Mouse (Mus musculus): ENCODE measurements around the gene Syk.

Gene Syk

DNA sequence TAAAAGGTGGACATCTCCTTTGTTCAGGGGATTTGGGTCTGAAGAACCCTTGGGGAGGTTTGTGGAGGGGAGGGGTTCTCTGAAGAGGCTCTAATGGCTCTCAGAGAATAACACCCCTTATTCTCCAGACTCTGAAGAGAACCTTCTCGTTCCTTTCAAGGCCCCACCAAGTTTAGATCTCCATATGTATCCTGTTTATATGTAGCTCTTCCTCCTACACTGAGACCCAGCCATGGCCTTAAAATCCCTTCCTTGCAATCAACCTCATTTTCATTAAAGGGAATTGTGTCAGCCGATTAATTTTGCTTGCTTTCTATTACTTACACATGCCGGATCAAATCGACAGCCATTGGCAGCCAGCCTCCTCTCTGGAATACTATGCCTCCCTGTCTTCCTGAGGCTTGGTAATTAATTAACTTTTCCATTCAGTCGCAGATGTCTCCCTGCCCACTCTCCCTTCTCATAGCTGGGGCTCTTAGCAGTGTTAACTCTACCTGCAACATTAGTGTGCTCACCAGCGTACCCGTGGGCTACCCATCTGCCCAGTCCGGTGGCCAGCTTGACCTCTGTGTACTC, 13.7 kb upstream of the Syk start:
- DNase-seq (ENCODE audit: low spot score in 2 of 2), result no peak

DNA sequence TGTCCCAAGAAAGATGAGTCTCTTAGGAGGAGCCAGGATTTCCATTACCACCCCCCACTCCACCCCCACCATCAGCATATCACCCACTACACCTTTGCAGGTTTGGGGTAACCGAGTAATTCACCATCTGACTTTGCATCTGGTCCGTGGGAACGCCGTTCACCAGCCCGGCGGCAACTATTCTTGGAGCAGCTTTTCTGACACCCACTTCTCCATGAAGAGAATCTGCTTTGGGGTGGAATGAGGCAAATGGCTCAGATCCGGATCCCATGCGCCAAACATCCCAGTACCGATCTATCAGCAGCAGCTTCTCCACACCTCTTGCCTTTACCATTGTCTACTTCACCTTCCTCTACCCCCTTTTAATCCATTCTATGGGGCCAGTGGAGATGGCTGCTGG, 12.7 kb upstream of the Syk start:
- DNase-seq (ENCODE audit: low spot score in 2 of 2), result peak; percentile 58 to 79

DNA sequence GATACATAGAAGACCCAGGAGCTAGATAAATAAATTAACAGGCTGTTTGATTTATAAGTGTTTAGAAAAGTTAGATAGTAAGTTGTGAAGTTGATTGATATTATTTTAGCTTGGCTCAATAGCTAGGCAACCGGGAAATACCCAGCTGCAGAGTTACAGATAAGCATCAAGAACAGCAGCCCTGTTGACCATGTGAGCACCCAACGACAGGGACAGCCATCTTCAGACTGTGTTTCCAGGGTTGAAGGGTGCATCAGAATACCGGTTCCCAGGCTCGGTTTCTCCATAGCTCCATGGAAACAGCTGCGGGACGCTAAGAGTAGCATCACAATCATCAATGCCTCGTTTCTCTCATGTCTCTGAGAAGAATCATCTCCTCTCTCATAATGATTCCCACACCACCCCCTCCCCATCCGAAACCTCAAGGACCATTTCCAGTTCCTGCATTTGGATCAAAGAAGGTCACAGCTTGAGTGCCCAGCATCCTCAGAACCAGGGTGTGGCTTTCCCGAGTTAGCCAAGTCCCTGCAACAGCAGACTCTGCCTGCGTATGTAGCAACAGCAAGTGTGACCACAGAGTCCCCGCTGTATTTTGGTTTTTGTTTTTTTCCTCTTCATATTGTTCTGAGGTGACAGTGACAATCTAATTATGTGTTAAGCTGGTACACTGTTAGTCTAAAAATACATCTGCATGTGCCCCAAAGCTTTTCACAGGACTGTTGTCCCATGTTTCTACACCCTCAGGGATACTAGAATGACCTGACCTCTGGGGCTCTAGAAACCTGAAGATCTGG, 11.2 kb upstream of the Syk start:
- no peak for DNase-seq (ENCODE audit: low spot score in 2 of 2)

DNA sequence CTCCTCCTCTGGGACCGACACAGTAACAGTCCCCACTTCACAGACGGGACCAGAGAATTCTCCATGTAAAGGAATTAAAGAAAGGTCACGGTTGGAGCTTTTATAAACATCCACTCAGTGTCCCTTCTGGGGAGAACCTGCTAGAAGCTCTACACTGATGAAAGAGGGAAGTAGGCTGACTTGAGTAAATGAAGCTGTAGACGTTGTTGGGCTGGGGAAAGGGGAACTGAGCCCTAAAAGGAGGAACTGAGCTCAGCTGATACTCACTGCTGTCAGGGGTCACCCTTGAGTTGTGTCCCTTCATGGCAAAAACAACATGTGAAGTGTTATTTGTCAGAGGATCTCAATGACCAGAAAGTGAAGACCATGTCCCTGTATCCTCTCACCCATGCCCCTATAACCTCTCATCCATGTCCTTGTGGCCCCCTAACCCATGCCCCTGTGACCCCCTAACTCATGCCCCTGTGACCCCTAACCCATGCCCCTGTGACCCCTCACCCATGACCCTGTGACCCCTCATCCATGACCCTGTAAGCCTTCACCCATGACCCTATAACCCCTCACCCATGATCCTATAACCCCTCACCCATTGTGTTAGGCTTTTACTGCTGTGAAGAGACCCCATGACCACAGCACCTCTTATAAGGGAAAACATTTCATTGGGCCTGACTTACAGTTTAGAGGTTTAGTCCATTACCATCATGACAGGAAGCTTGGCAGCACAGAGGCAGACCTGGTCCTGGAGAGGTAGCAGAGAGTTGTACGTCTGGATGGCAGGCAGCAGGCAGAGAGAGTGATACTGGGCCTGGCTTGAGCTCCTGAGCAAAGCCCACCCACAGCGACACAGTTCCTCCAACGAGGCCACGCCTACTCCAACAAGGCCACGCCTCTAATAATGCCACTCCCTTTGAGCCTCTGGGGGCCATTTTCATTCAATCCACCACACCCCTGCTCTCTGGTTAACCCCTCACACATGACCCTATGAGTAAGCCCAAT, 10.2 kb upstream of the Syk start:
- DNase-seq (ENCODE audit: low spot score in 2 of 2), result no peak

DNA sequence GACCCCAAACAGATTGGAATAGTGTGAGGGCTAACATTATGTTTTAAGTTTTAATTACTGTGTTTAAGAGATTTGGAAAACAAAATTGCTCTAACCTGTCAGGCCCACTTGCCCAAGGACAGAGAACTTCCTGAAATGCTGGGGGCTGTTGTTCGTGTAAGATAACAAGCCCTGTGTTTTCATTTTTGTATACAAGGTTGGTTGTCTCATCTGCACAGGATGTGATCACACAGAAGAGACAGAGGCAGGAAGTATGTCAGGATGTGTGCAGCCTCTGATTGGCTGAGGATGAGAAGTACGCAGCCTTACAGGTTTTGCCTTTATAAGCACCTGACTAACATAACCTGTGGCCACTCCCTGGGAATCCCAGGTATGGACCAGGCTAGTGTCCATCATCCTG, 8.7 kb upstream of the Syk start:
- DNase-seq (ENCODE audit: low spot score in 2 of 2), result no peak

DNA sequence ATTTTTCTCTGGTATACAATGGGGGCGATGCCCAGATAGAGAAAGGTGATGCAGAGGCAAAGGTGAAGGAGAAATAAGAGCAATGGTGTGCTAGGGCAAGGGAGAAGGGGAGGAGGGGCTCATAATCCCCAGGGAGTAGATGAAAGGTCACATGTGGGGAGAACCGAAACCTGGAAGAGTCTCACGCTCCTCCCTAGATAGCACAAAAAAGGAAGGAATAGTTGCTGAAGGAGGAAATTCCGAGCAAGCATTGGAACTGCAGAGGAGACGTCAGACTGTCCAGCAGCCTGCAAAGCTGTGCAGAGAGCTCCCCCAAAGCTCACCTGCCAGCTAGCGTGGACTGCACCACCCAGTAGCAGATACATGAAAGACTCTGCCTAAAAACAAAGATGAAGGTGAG, 7.5 kb upstream of the Syk start:
- DNase-seq (ENCODE audit: low spot score in 2 of 2), result no peak

DNA sequence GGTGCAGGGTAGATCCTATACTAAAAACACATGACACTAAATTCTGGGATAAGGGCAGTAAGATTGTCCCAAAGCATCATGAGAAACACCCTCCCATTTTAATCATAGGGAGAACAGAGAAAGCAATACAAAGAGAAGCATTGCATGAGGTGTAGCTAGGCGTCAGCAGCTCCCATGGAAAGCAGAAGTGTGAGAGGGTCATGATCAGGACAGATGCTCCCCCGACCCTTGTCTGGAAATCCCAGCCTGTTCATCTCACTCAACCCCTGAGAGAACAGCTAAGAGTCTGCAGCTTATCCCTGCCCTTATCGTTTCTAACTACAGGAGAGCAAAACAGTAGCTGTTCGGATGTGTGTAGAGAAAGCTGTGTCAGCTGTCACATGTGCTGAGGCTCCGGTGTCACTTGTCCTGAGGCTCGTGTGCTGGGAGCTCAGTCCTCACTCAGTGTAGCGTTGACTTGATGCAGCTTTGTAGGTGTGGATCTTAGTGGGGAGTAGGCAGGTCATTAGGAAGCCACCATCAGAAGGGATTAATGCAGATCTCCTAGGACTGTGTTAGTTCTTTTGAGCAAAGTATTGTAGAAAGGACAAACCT, 6.9 kb upstream of the Syk start:
- no peak for DNase-seq (ENCODE audit: low spot score in 2 of 2)

DNA sequence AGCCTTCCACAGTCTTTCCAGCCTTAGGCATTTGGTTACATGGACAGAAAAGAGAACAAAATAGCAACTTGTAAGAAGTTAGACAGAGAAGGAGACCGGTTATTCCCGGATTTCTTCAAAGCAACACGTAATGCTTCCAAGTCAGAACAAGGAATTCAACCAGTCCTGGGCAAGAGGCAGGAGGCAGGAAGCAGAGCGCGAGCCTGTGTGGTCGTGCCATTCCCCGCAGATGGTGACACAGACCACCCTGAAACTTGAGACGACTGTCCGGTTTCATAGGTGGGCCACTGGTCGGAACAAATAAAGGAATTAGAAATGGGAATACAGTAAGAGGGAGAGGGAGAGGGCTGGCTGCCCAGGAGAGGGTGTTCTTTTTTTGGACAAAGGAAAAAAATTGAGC, 6.1 kb upstream of the Syk start:
- DNase-seq (ENCODE audit: low spot score in 2 of 2), result no peak

DNA sequence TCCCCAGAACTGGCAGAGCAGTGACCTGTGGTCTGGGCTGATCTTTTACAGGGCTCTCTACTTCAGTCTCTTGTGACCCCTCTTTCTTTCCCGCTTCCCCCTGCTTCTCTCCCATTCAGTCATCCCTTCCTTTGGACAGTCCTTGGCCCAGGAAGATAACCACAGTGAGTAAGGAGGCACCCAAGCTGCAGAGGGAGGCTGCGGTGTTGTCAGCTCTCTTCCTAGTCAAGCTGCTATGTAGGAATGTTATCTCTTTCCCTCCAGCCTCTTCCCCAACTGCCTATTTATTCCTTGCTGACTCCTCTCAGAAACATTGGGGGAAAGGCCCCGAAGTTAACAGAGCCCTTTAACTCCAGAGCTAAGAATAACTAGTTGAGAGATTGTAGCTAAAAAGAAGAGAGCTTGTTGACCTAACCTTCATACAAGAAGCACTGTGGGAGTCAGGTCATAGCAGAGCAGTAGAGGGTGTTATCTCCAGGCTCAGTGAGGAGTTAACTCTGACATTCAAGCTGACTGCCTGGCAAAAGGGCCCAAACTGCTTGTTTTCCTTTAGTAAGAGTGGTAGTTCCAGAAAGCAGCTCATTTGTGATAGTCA, 5.5 kb upstream of the Syk start:
- no peak for DNase-seq (ENCODE audit: low spot score in 2 of 2)

DNA sequence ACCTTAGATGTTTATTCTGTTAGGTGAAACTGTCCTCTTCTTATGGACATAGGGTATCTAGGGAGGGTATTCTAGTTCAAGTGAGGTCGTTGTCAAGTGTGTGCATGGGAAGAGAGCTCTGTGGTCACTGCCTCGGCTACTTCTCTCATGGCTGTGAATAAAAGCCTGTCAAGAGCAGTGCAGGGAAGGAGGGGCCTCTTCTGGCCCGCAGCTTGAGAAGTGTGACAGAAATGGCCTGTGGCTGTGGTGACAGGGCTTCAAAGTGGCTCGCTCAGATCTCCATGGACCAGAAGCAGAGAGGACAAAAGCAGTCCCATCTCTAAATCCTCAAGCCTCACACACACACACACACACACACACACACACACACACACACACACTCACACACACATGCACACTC, 5.0 kb upstream of the Syk start:
- DNase-seq (ENCODE audit: low spot score in 2 of 2), result no peak

DNA sequence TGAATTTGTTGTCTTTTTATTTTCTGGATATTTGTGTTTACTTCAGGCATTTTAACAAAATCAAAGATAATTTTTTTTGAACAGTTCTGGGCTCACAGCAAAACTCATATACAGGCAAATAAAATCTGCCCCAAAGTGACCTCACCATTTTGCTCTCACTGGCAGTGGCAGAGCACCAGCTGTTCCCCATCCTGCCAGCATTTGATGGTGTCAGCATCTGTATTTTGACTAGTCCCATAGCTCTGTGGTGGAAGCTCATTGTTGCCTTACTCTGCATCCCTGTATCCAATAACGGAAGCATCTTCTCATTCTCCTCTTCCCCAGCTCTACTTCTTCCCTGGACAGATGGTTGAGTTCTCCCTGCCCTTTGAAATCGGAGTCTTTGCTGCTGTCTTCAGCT, 4.2 kb upstream of the Syk start:
- no peak for DNase-seq (ENCODE audit: low spot score in 2 of 2)

DNA sequence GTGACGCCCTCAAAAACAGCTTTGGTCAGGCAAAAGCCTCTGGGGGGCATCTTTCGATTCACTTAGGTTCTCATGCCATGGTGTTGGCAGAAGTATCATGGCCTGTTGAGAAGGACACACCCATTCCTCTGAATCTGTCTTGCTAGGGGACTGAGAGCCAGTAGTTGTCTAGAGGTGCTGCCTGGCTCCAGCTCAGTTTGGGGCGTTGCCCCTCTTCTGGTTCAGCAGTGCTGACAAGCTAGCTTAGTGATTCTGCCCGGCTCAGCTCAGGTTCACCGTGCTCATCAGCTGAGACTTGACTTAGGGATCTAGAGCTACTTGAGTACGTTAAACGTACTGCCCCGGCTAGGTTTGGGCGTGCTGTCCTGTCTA, 481 bp upstream of the Syk start:
- DNase-seq (ENCODE audit: low spot score in 2 of 2), result no peak

DNA sequence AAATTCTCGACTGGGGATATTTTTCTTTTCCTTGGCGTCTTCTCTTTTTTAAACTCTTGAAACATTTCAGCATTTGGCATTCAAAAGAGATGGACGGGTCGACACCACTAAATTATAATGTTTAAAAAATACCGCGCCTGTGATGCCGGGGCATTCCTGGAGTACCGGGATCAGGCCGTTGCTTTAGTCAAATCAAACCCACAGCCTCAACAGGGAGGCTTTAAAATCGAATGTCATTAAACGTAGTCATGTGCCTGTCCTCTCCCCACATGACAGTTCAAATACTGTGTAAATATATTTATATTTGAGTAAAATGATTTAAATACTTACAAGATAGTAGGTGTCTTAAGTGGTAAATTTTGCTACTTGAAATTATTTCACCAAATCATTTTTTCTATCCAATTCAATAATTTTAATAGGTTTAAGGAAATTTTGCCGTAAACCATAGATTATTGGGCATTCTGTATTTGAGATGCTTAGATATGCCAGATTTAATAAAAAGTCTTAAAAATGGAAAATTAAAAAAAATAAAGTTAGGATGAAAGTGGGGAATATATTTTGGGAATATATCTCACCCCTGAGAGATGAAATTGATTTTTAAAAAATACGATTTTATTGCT, 1.1 kb downstream of the Syk start:
- DNase-seq (ENCODE audit: low spot score in 2 of 2), result no peak

DNA sequence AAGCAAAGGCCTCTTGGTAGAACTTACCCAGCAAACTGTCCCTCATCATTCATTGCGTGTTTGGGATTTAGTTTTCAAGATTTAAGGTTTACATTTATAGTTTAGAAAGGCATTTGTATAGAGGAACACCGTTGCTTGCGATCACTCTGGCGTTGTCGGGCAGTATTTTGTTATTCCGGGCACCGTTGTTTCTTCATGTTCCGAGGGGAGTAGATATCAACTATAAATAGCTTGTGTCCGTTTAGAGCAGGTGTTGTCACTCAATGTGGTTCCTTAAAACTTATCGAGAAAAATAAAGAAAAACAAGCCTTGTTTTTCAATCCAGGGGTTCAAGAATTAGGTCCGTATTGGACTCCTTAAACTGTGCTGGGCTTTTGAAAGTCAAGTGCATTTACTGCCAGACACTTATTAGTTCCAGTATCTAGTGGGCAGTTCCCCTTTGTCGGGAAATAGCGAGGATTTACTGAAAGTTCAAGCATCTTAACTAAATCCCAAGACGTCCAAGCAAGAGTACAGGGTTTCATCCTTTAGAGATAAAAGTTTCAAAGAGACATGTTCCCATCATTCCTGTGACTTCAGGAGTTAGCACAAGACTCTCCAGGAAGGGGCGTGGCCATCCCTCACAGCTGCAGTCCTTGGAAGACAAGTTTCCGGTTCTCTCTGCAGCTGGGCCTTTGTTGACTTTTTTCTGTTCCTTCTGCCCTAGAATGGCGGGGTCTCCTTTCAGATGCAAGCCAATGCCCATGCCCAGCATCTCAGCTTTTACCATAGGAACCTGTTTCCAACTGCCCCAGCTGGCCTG, 1.9 kb downstream of the Syk start:
- DNase-seq (ENCODE audit: low spot score in 2 of 2), result no peak

DNA sequence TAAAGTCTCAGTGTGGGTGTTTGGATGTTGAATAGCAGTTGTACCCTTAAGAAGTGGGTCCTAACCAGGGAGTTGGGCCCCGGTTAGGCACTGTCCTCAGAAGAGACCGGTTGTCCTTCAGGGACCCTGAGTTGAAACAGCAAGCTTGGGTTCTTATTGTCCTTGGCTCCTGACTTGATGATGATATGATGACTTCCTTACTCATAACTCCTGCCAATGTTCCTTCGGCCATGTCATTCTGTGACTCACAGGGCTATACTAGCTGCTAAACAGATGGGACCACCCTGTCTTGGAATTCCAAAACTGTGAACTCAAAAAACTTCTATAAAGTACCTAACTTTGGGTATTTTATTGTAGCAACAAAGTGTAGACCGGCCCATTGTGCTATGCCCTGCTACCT, 4.8 kb downstream of the Syk start:
- DNase-seq (ENCODE audit: low spot score in 2 of 2), result no peak

DNA sequence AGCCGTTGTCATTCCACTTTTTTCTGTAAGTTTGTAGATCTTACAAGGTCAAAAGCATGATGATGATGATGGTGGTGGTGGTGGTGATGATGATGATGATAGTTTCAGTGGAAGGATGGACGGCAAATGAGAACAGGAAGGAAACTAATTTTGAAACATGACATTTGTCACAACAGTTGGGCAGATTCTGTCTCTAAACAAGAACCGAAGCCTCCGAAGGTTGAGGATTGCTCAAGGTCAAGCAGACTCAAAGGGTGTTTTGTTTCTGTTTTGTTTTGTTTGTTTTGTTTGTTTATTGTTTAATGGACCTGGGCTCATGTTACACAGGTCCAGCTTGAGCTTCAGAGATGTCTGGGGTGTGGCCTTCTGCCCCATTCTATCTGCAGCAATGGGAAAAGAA, 6.1 kb downstream of the Syk start:
- DNase-seq (ENCODE audit: low spot score in 2 of 2), result no peak

DNA sequence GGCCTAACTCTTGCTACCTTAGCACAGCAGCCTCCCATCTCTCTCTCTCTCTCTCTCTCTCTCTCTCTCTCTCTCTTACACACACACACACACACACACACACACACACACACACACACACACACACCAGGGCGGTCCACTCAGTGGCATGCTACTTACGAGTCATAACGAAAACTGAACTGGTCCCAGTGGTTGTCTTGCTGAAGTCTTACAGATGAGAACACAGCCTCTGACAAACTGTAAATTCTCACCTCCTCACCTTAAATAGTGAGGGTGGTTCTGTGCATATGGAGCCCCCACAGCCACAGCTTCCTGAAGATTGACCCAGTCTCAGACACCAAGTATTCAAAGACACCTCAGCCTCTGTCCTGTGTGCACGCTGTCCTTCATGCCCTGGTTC, 8.9 kb downstream of the Syk start:
- no peak for DNase-seq (ENCODE audit: low spot score in 2 of 2)

DNA sequence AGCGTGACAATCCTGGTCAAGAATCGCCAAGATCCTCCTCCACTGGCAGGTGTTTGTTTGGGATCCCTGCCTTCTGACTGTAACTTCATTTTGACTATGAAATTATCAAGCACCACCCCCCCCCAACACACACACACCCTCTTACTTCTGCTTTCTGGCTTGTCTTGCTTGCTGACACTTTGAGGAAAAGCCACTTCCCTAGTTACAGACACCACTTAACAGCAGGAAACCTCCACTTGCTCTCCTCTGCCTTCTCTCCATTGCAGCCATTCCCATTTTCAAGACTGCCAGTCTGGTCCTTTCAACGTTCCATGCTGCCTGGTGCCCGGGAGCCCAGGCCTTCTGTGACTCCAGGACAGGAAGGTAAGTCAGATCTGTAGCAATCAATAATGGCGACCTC, 13.7 kb downstream of the Syk start:
- no peak for DNase-seq (ENCODE audit: low spot score in 2 of 2)

DNA sequence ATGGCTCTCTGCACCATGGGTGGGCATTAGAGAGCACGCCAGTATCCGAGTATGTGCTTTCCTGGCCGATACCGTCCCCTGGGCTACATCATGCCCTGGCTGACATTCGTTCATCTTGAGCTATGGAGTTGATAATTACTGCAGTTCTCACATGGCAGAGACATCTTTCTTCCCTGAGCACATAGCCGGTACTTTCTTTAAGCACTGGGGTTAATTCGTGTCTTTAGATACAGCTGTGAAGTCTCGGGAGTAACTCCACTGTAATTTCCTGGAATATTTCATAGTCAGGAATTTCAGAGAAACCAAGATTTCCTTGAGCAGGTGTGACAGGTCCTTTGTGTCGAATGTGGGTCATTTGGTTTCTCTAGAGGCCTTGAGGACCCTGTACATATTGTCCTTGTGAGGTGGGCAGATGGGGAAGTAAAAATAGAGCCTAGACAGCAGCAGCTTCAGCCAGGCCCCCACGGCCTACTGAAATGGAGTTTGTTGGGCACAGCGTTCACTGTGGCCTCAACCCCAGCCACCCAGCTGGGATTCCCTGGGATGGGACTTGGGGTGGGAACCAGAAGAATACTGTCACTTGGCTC, 14.2 kb downstream of the Syk start:
- DNase-seq (ENCODE audit: low spot score in 2 of 2), result no peak

DNA sequence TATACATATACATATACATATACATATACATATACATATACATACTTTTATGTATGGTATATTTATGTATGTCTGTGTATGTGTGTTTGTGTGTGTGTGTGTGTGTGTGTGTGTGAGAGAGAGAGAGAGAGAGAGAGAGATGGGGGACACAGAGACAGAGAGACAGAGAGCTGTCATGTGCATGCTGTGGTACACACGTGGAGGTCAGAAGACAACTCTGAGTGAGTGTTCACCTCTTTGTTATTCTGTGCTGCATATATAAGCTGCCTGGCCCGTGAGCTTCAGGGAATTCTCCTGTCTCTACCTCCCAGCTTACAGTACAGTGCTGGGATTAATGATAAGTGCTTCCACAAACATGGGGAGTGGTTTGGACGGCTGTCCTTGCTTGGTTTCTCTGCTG, 15.3 kb downstream of the Syk start:
- no peak for DNase-seq (ENCODE audit: low spot score in 2 of 2)

Measured in frontal cortex, postnatal 36 days (tissue).